Mouse (Mus musculus) stomach, embryonic 14.5 days (tissue): Measurements from ENCODE around the gene Id3. TPM values are rescaled to one million over a fixed set of nuclear protein-coding genes. Genes with fewer than 3 reads are reported as not detected.
A peak's percentile ranks its signal among the peaks of the same experiment; 100 is the strongest.
"Not testable (repeated sequence)": the region's sequence is repeated elsewhere in the genome, so short reads cannot be mapped to it uniquely, and the experiment has no call there.

Experiments
- ATAC-seq: fragments of 200-750 bp; cut with Nextera tagmentation; 2 replicates; pipeline ENCODE4 v1.8.0; 2017; ENCODE audit warnings: low read depth, moderate TSS enrichment; ENCODE audit not compliant: insufficient number of reproducible peaks, insufficient read depth, low FRiP score
- H3K27ac ChIP-seq: fragments of 300-500 bp; sonication (generic); 2 replicates; pipeline ENCODE4 v1.5.1; 2014; ENCODE audit warnings: mild to moderate bottlenecking, low read length, moderate library complexity, mixed read lengths
- H3K27me3 ChIP-seq: fragments of 300-500 bp; sonication (generic); 2 replicates; pipeline ENCODE4 v1.6.1; 2014; ENCODE audit warnings: low read length, control low read depth, mixed read lengths; ENCODE audit not compliant: control insufficient read depth, insufficient read depth
- H3K36me3 ChIP-seq: fragments of 300-500 bp; sonication (generic); 2 replicates; pipeline ENCODE4 v1.6.1; 2014; ENCODE audit warnings: mild to moderate bottlenecking, control low read depth, low read length, moderate library complexity, mixed read lengths; ENCODE audit not compliant: control insufficient read depth, insufficient read depth
- H3K4me1 ChIP-seq: fragments of 300-500 bp; sonication (generic); 2 replicates; pipeline ENCODE4 v1.6.1; 2014; ENCODE audit warnings: low read length, control low read depth, mixed read lengths; ENCODE audit not compliant: control insufficient read depth, insufficient read depth
- H3K4me2 ChIP-seq: fragments of 300-500 bp; sonication (generic); replicated peaks from 2 replicates; pipeline ENCODE4 v1.6.1; 2014; ENCODE audit warnings: low read depth, low read length, control low read depth
- H3K4me3 ChIP-seq: fragments of 300-500 bp; sonication (generic); 2 replicates; pipeline ENCODE4 v1.5.1; 2014; ENCODE audit warnings: low read depth, low read length, control low read depth
- H3K9ac ChIP-seq: fragments of 300-500 bp; sonication (generic); replicated peaks from 2 replicates; pipeline ENCODE4 v1.6.1; 2014; ENCODE audit warnings: low read depth, mild to moderate bottlenecking, control low read depth, low read length, moderate library complexity, mixed read lengths
- H3K9me3 ChIP-seq: fragments of 300-500 bp; sonication (generic); 2 replicates; pipeline ENCODE4 v1.6.1; 2016; ENCODE audit warnings: low read depth, low read length, control low read depth; ENCODE audit not compliant: control insufficient read depth
- WGBS: fragments of 180-500 bp; shearing (Covaris S2); extraction: QIAGEN DNeasy Blood & Tissue Kit; methylation state at CpG from one replicate; pipeline ENCODE4 v1.1.7; 2014; 5-methylcytosine and 5-hydroxymethylcytosine counted together
- polyA plus RNA-seq: library from polyadenylated mRNA; unstranded; fragments of >200 nt; fragmentation: Nextera tagmentation; extraction: Ambion mirVana; gene quantifications from 2 replicates; pipeline ENCODE4 v1.2.1, GENCODE M21; 2014

The Id3 gene
- 384 and 404 TPM in 2 replicates for polyA plus RNA-seq

- peak; percentile 86 for ATAC-seq
- H3K27ac ChIP-seq: peak within 1 kb of the TSS; percentile 97
- H3K4me2 ChIP-seq: peak within 1 kb of the TSS; percentile 76
- peaks cover 3% of the 10 kb centered on the region; the same call in 1 of the 2 replicates for H3K36me3 ChIP-seq
- H3K4me1 ChIP-seq: peaks cover 56% of the 10 kb centered on the region
- H3K27me3 ChIP-seq: no peaks in the 10 kb centered on the region
- H3K9ac ChIP-seq: peak within 1 kb of the TSS; percentile 91
- no peaks in the 10 kb centered on the region for H3K9me3 ChIP-seq
- WGBS: under 1% methylated on average over 39 of the region's 39 CpGs
- peak within 1 kb of the TSS; percentile 69 for H3K4me3 ChIP-seq
Measured at GRCm38 (mm10) chr4:136143193-136143976, at the start of gene Id3. TSS of gene Id3 (plus strand) at chr4:136143497.

GRCm38 (mm10) chr4:136094519-136095219 is 48.6 kb upstream of the Id3 start:
- Histone ChIP-seq H3K27me3 (no peaks in the 10 kb centered on the region), H3K27ac (no peak overlapping the region), H3K4me3 (no peak overlapping the region), H3K9me3 (no peaks in the 10 kb centered on the region), H3K4me2 (no peak overlapping the region), H3K36me3 (no peaks in the 10 kb centered on the region), H3K4me1 (no peaks in the 10 kb centered on the region), H3K9ac (no peak overlapping the region)
- ATAC-seq: no peak
- 75% methylated on average over 18 of the region's 18 CpGs for WGBS

DNA sequence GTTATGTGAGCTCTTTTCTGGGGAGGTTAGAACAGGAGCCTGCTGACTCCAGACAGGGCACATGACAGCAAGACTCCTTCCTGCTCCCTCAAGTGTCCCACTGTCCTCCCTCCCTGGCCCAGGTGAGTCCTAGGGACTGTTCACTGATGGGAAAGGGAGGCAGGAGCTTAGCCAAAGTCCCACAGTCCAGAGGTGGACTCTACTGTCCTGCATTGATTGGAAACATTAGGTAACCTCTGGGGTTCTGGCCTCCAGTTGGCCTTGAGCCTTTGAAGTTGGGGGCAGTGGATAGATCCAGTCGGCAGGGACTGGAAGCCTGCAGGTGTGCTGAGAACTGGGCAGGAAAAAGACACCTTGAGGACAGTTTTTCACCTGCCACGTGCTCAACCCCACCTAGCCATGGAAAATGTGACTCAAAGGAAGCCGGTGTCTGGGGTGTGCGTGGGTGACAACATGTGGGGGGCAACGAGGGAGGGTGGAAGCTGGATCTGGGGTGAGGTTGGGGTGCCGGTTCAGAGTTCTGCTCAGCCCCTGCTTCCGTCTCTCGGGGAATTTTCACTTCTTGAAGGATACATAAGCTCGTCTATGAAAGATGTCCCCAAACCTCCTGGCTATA is 47.7 kb upstream of the Id3 start:
- Histone ChIP-seq H3K9ac (no peak overlapping the region), H3K27me3 (no peaks in the 10 kb centered on the region), H3K4me1 (no peaks in the 10 kb centered on the region), H3K36me3 (no peaks in the 10 kb centered on the region), H3K9me3 (no peaks in the 10 kb centered on the region), H3K27ac (no peak overlapping the region), H3K4me2 (no peak overlapping the region), H3K4me3 (no peak overlapping the region)
- WGBS: 72% methylated on average over 9 of the region's 9 CpGs
- ATAC-seq: no peak

DNA sequence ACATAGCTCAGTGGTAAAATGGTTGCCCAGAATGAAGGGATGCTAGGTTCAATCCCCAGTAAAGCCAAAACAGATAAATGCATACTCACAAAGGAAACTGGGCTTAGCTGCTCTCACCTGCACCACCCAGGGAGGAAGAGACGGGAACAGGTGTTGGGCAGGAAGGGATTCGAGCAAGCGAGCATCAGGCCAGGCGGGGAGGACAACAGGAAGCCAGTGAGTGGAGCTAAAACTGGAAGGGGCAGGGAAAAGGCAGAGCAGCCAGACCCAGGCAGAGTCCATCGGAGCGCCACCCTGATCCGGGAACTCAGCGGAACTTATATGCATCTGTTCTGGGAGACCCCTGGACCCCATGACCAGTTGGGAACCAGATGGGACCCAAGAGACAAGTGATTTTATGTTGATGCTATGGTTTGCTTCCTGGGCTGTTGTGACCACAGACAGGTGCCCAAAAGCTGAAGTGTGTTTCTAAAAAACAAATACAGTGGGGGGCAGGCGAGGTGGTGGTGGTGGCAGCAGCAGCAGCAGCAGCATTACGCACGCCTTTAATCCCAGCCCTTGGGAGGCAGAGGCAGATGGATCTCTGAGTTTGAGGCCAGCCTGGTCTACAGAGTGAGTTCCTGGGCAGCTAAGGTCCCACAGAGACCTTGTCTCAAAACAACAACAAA is 46.7 kb upstream of the Id3 start:
- WGBS: 62% methylated on average over 11 of the region's 11 CpGs
- H3K27me3 ChIP-seq: no peaks in the 10 kb centered on the region
- no peak for ATAC-seq

GRCm38 (mm10) chr4:136098446-136098845 is 44.9 kb upstream of the Id3 start:
- no peak overlapping the region for H3K27ac ChIP-seq
- no peaks in the 10 kb centered on the region for H3K4me1 ChIP-seq
- no peaks in the 10 kb centered on the region for H3K27me3 ChIP-seq
- H3K9me3 ChIP-seq: no peaks in the 10 kb centered on the region
- no peaks in the 10 kb centered on the region for H3K36me3 ChIP-seq
- H3K9ac ChIP-seq: no peak overlapping the region
- H3K4me3 ChIP-seq: no peak overlapping the region
- no peak overlapping the region for H3K4me2 ChIP-seq
- ATAC-seq: no peak
- WGBS: 99% methylated on average over 3 of the region's 3 CpGs

More for the DNA sequence above, 46.7 kb upstream of the Id3 start:
- Histone ChIP-seq H3K9me3 (no peaks in the 10 kb centered on the region), H3K9ac (no peak overlapping the region), H3K4me2 (no peak overlapping the region), H3K36me3 (no peaks in the 10 kb centered on the region), H3K4me1 (no peaks in the 10 kb centered on the region), H3K27ac (no peak overlapping the region), H3K4me3 (no peak overlapping the region)

DNA sequence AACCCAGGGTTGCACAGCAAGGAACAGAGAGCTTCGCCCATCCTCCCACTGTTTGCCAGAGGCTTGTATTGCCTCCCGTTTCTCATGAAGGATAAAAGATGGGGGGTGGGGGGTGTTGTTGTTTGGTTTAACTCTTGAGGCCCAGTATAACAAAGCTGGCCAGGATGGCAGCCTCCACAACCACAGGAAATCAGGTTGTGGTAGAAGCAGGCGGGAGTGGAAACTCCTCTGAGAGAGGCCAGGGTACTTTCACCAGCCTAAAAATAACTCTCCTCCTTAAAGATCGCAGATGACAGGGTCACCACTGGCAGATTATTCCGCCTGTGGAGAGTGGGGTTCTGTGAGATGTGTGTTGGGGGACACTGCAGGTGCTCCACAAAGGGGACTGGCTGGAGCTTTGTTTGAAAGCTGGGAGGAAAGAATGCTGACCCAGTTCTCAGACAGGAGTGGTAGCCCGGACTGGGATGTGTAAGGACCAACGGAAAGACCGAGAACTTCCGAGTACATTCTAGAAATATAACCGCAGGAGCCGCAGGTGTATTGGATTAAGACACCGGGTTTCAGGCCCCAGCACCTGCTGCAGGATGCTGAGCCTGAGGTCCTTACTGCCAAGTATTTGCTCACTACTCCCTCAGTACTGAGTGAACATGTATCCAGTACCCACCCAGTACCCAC is 42.8 kb upstream of the Id3 start:
- H3K27ac ChIP-seq: no peak overlapping the region
- no peaks in the 10 kb centered on the region for H3K27me3 ChIP-seq
- 71% methylated on average over 12 of the region's 12 CpGs for WGBS
- peaks cover 6% of the 10 kb centered on the region; the same call in 1 of the 2 replicates for H3K4me1 ChIP-seq
- no peak overlapping the region for H3K9ac ChIP-seq
- no peak for ATAC-seq
- no peaks in the 10 kb centered on the region for H3K36me3 ChIP-seq
- H3K9me3 ChIP-seq: no peaks in the 10 kb centered on the region
- H3K4me3 ChIP-seq: no peak overlapping the region
- no peak overlapping the region for H3K4me2 ChIP-seq

GRCm38 (mm10) chr4:136101753-136102152 is 41.5 kb upstream of the Id3 start:
- not testable (repeated sequence) for H3K36me3 ChIP-seq, ATAC-seq, H3K9me3 ChIP-seq, H3K27ac ChIP-seq, H3K4me3 ChIP-seq, H3K27me3 ChIP-seq, H3K4me1 ChIP-seq, H3K9ac ChIP-seq, H3K4me2 ChIP-seq
- 78% methylated on average over 4 of the region's 4 CpGs for WGBS
